Mouse (Mus musculus) embryo, embryonic 11 days (tissue): ENCODE data around the gene Bpgm.

ENCODE experiments used
- DNase-seq: peaks from one replicate; pipeline ENCODE4 v3.0.0-alpha.2; 2015

Gene Bpgm

GRCm38 (mm10) chr6:34475974-34476794 is at the start of gene Bpgm:
Gene Bpgm (plus strand): TSS chr6:34476207.
- peak; percentile 97 for DNase-seq

GRCm38 (mm10) chr6:34439006-34439405 is 37.0 kb upstream of the Bpgm start:
- DNase-seq, result no peak

GRCm38 (mm10) chr6:34441556-34442257 is 34.3 kb upstream of the Bpgm start:
- no peak for DNase-seq

- DNase-seq, result no peak
Observed at GRCm38 (mm10) chr6:34443791-34444190, 32.2 kb upstream of the Bpgm start.

- DNase-seq, result peak; percentile 86
Observed at GRCm38 (mm10) chr6:34447961-34448360, 28.0 kb upstream of the Bpgm start.

- DNase-seq, result no peak
Observed at GRCm38 (mm10) chr6:34448696-34449095, 27.3 kb upstream of the Bpgm start.

GRCm38 (mm10) chr6:34452963-34453770 is 22.8 kb upstream of the Bpgm start:
- no peak for DNase-seq

- no peak for DNase-seq
Observed at GRCm38 (mm10) chr6:34459456-34459855, 16.6 kb upstream of the Bpgm start.

GRCm38 (mm10) chr6:34460651-34461050 is 15.4 kb upstream of the Bpgm start:
- no peak for DNase-seq

GRCm38 (mm10) chr6:34463582-34463981 is 12.4 kb upstream of the Bpgm start:
- no peak for DNase-seq

- no peak for DNase-seq
Observed at GRCm38 (mm10) chr6:34471434-34472110, 4.4 kb upstream of the Bpgm start.

GRCm38 (mm10) chr6:34473346-34473745 is 2.7 kb upstream of the Bpgm start:
- DNase-seq, result no peak

- no peak for DNase-seq
Observed at GRCm38 (mm10) chr6:34474031-34474430, 2.0 kb upstream of the Bpgm start.

GRCm38 (mm10) chr6:34475391-34475790 is 616 bp upstream of the Bpgm start:
- DNase-seq, result no peak

- no peak for DNase-seq
Observed at GRCm38 (mm10) chr6:34478036-34478435, 2.0 kb downstream of the Bpgm start.

- peak; percentile 45 for DNase-seq
Observed at GRCm38 (mm10) chr6:34478677-34479360, 2.8 kb downstream of the Bpgm start.

- DNase-seq, result no peak
Observed at GRCm38 (mm10) chr6:34479531-34479930, 3.5 kb downstream of the Bpgm start.

- DNase-seq, result no peak
Observed at GRCm38 (mm10) chr6:34480749-34481148, 4.7 kb downstream of the Bpgm start.

- DNase-seq, result no peak
Observed at GRCm38 (mm10) chr6:34481349-34481748, 5.3 kb downstream of the Bpgm start.

GRCm38 (mm10) chr6:34482842-34483241 is 6.8 kb downstream of the Bpgm start:
- DNase-seq, result no peak

- no peak for DNase-seq
Observed at GRCm38 (mm10) chr6:34483390-34483789, 7.4 kb downstream of the Bpgm start.

- DNase-seq, result no peak
Observed at GRCm38 (mm10) chr6:34483811-34484210, 7.8 kb downstream of the Bpgm start.
